Mouse (Mus musculus) c-Kit-positive CD71-negative TER-119-negative erythroid progenitor cells, embryonic 14.5 days (primary cell): Measurements from ENCODE around the gene Gm21852.
"Not testable (repeated sequence)": the region's sequence is repeated elsewhere in the genome, so short reads cannot be mapped to it uniquely, and the experiment has no call there.

Source experiments
- DNase-seq: peaks from one replicate; pipeline ENCODE4 v3.0.0-alpha.2; 2013; ENCODE audit warnings: low read depth

Gm21852 gene

DNA sequence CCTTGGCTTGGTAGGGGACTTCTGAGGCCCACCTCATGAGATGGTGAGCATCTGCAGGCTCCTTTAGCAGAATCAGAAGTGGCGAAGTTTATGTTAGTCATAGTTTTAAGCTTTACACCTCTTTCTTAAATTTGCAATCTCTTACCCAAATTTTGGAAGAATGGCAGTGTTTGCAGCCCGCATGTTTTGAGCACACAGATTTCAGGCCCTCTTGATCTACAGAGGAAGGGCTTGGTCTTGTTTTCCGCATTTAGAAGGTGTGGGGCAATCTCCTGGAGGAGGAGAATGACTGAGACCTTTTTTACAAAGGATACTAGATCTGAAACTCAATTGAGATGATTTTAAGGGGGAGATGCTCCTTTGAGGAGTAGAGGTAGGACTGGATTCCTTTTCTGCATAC, at the start of gene Gm21852:
Gm21852 (minus strand) TSS at position 101 of the 400 bp plus-strand sequence.
- not testable (repeated sequence) for DNase-seq
